Mouse (Mus musculus) T-cell, adult 2 months (primary cell): ENCODE results near the gene Hps4.
A peak's percentile ranks its signal among the peaks of the same experiment; 100 is the strongest.

Experiments
- DNase-seq: peaks from one replicate; pipeline ENCODE4 v3.0.0; 2022; ENCODE audit warnings: low spot score

Gene Hps4

DNA sequence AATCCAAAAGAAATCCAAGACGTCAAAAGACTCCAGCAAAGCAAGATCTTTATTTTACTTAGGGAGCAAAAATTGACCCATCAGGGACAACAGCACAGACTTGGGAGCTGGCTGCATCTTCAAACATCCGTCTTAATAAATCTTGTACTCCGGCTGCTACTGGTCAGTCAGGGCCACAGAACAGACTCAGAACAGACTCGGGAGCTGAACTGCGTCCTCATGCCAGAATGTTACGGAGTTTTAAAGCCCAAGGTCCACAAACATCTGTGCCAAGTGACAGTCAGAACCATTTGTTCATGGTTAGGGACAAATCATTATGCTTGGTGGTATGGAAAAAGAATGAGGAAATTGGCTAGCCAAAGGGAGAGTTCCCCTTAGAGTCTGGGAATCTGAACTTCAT, 19.6 kb upstream of the Hps4 start:
- no peak for DNase-seq

- peak; percentile 78 for DNase-seq
These were observed 18.0 kb upstream of the Hps4 start for GRCm38 (mm10) chr5:112324637-112325545.

GRCm38 (mm10) chr5:112325546-112326445, 17.1 kb upstream of the Hps4 start, which contains the start of gene Tfip11:
Gene Tfip11 (plus strand): TSS chr5:112326358.
- peak; percentile 88 for DNase-seq

DNA sequence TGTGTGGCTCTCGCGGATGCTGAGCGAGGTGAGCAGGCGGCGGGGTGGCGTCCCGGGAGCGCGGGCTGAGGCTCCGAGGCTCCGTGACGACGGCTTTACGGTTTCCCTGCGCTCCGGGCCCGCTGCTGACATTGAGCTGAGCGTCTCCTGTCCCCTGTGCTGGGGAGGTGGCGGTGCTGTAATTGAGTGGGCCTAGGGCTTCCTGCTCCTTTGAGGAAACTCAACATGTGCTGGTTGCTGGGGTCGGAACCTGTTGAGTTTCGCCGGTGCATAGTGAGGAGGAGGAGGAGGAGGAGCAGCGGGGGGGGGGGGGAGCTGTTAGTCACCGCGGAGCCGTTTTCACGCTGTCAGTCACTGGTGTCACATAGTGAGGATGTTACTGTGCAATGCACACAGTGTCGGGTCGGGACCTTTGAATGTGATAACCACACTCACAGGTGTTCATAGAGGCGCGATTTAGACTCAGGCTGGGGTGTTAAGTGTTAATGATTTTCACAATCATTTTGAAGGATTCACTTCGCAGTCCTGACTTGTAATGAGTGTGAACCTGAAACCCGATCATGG, 16.4 kb upstream of the Hps4 start:
- DNase-seq = no peak

DNA sequence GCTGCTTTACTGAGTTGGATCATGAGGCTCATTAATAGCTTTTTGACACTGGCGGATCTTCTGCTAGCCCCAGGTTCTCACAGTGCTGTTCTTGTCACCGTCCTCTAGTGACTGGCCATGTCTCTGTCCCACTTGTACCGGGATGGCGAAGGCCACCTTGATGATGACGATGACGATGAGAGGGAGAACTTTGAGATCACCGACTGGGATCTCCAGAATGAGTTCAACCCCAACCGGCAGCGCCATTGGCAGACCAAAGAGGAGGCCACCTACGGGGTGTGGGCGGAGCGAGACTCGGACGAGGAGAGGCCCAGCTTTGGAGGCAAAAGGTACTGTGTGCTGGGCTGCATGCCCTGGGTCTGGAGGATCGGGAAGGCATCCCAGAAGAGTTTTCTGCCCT, 15.0 kb upstream of the Hps4 start:
- no peak for DNase-seq

DNA sequence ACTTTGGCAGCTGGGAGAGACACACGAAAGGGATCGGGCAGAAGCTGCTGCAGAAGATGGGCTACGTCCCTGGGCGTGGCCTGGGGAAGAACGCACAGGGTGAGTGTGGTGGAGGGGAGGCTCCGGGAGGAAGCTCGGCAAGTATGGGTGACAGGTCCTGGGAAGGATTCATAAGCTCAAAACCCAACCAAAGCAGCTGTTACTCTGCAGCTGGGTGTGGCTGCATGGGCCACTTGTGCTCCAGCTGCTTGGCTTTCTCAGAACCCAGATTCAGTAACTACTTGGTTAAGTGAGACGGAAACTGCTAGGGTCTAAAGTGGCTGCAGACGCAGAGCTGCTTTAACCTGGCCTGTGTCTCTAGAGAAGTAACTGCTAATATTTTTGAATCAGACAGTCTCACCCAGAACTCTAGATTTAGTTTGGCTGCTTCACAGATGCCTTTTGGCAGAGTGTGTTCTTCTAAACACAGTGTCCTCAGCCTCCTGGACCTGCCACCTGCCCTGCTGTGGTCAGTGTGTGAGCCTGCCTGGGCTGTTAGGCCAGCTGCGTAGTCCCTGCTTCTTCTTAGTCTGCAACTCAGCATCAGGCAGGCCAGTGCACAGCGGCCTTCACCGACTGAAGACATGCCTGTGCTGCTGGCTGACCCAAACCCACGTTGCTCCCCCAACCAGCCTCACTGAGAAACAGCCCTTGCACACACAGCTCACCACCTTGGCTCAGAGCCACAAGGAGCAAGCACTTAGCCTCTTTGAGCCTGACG, 12.9 kb upstream of the Hps4 start:
- no peak for DNase-seq

DNA sequence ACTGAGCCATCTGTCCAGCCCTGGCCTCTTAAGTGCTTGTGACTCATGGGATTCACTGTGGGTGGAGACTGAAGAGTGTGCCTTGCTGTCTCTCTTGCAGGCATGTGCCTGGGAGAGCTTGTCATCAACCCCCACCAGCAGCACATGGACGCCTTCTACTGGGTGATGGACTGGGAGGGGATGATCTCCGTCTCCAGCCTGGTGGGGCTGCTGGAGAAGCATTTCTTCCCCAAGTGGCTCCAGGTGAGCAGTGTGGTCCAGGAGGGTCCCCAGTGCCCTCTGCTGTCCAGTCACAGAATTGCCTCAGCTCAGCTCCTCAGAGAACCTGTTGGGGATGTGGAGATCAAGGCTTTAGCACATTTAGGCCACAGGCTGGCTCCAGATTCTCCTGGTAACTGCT, 7.4 kb upstream of the Hps4 start:
- DNase-seq = peak; percentile 63

DNA sequence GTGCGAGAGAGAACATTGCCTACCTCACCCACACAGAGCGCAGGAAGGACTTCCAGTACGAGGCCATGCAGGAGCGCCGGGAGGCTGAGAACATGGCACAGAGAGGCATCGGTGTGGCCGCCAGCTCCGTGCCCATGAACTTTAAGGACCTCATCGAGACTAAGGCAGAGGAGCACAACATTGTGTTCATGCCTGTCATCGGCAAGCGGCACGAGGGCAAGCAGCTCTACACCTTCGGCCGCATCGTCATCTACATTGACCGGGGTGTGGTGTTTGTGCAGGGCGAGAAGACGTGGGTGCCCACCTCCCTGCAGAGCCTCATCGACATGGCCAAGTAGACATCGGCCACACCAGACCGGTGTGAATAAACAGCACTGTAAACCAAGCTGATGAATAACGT, 5.9 kb upstream of the Hps4 start:
- DNase-seq = no peak

DNA sequence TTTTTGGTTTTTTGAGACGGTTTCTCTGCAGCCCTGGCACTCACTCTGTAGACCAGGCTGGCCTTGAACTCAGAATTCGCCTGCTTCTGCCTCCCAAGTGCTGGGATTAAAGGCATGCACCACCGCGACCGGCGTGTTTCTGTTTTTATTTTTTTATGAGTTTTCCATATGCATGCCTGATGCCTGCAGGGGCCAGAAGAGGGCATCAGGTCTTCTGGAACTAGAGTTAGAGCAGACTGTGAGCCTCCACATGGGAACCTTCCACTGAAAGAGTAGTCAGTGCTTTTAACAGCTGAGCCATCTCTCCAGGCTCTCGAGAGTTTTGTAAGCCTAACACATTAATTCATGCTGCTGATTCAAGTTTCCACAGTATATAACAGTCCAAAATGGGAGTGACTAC, 3.7 kb upstream of the Hps4 start:
- no peak for DNase-seq

GRCm38 (mm10) chr5:112343205-112343595, 317 bp downstream of the Hps4 start:
- DNase-seq = no peak

DNA sequence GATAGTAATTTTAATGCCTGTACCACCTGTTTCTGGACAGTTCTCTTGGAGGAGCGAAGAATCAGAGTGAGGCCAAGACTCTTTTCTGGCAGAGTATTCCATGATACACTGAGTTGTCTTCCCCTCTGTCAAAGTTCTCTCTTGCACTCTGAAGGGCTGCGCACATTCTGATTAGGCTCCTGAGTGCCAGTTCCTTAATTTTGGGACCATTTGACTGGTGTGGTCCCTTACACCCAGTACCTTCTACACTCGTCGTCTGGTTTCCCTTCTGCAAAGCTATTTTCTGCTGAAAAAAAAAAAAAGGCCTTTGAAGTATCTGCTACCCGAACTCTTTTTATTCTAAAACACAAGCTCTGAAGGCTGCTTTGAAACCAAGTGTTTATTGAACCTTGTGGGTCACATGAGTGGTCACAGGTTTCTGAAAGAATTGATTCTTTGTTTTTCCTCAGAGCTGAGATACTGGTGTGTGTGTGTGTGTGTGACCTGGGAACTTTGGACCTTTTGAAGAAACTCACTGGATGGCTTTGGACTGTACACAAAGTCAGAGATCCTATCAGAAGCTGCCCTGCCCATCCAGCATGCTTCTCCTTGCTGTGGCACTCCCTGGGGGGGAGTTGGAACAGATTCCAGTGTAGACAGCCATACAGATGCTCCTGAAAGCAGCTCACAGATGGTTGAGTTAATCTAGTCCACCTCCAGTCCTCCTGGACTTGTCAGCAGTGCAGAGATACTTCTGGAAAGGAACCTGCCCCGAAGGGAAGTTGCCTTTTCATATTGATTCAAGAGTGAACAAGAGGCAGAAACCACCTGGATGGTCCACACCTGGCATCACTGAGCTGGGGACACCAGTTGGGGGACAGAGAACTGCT, 1.4 kb downstream of the Hps4 start:
- DNase-seq = no peak

DNA sequence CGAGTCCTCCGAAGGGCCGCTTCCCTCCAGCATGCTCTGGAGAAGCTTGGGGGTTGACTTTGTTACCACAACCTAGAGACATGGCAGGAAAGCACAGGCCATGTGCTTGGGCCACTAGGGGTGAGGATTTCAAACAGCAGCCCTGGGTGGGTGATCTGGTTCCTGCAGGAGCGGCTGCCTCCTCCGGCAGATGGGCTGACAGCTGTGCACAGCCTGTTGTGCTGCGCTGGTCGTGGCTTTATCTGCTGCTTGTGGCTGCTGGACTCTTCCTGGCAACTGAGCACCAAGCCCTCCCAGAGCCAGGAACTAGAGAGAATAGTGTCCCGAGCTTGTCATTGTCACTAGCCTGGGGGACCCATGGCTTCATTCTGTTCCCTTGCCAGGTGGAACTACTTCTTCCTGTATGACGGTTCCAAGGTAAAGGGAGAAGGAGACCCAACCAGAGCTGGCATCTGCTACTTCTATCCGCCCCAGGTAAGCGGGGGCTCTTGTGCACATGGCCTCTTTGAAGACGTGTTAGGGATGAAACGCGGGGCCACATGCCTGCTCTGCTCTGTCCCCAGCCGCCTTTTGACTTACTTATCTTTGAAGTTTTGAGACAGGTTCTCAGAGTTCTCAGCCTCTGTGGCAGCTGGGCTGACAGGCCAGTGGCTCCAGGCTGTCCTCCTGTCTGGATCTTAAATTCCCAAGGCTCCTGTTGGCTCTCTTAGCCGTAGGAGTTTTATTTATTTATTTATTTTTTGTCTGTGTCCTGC, 3.5 kb downstream of the Hps4 start:
- no peak for DNase-seq

- DNase-seq = no peak
These were observed 6.3 kb downstream of the Hps4 start for GRCm38 (mm10) chr5:112349169-112349568.

DNA sequence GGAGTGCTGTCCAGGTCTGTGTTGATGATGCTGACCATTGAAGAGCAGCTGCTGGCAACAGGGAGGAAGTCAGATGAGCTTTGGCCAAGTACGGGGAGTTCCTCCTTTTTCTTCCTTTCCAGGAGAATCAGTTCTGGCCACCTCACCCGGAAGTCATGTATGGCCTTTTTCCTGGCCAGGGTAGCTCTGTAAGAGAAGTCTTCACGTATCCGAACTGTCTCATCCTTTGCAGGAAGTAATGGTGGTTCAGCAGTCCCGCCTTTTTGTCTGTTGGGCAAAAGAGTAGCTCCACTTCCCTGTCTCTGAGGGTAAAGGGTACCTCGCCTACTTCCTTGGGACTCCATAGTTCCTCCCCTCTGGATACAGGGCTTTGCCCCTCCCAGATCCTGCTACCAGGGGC, 12.6 kb downstream of the Hps4 start:
- DNase-seq = no peak

DNA sequence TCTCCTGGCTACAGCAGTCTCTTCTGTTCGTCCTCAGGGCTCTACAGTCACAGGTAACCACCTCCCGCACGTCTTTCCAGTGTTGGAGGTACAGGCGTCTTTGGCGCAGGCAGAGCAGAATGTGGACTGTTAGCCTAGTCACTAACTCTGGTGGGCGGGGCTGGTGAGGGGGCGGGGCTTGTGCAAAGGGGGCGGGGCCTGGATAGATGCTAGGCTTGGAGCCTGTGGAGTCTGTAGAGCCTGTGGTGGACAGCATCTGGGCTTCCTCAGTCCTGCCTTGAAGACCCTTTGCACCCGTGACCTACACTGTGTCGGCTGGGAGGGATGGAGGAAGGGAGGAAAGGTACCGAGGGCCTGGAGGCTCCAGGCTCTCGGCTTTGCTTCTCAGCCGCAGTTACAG, 13.0 kb downstream of the Hps4 start, which contains the start of gene Gm6583:
TSS of gene Gm6583 (minus strand) at position 124 of the 400 bp plus-strand sequence.
- no peak for DNase-seq

DNA sequence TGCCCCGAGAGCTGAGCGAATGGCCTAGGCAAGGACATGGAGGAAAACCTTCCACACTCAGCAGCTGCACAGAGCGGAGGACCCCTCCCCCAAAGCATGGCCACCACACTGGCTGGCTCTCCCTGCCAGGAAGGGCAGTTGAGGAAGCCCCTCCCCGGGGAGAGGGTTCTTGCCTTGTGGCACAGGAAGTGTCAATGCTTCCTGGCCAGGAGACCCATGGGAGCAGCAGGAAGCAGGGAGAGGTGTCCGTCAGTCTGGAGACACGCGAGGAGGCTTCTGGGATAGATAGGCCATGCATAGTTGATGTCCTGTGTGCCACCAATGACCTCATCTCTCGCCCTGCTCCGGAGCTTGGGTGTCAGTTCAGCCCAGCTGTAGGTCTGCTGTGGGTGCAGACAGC, 13.4 kb downstream of the Hps4 start:
- DNase-seq = no peak

GRCm38 (mm10) chr5:112359520-112359919, 16.6 kb downstream of the Hps4 start:
- no peak for DNase-seq

- DNase-seq = no peak
These were observed 17.2 kb downstream of the Hps4 start for GRCm38 (mm10) chr5:112360077-112360476.

GRCm38 (mm10) chr5:112364184-112364797, 21.4 kb downstream of the Hps4 start:
- no peak for DNase-seq

DNA sequence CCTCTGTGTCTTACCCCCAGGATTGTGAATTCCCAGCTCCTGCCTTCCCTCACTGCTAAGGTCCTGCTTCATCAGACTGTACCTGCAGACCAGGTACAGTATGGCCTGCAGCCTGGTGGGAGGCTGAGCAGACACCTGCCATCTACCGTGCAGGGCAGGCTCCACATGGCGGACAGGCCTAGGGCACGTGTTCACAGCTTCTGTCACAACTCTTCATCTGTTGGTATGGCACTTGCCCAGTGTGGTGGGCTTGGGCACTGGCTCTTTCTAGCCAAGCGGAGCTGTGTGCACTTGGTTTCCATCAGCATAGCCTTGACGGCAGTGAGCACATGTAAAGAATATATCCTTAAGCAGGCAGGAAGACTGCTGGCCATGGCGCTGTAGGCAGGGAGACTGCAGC, 24.0 kb downstream of the Hps4 start:
- no peak for DNase-seq
